8 mouse cellular contexts compared by ENCODE assay signal in the genomic region with DNA sequence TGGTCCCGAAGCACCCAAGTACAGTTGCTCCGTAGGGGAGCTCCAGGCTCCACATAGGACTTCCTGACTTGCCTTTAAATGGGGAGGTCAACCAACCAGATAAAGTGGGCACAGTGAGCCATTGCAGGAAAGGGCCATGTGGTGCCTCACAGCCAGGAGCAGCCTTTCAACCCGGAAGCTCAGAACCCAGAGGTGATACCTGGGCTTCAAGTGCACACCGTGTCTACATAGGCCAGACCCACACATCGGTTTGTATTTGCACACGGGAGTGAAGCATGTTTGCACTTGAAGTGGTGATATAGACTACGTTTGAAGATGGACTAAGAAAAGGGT. TPM values are rescaled to one million over a fixed set of nuclear protein-coding genes. Genes with fewer than 3 reads are reported as not detected.
A peak's percentile ranks its signal among the peaks of the same experiment; 100 is the strongest.
DNase-seq lines count a peak whose midpoint lies in the region; ATAC-seq and TF ChIP-seq lines count a peak whose summit lies in the region.

No protein-coding gene starts in this region.

- no peak for TF ChIP-seq POLR2A in kidney, adult 2 months (IDR thresholded peaks at IDR 0.05; ENCODE audit: low read depth, low read length)

- peak overlapping the region; percentile 87 for H3K4me3 ChIP-seq in kidney, adult 2 months (ENCODE audit: insufficient read depth, low read depth, low read length)
- peak overlapping the region; percentile 81 for H3K4me3 ChIP-seq in brown adipose tissue, adult 24 weeks (ENCODE audit: insufficient read depth, low read depth, low read length)
- peak overlapping the region; percentile 53 for H3K4me3 ChIP-seq in hindbrain, embryonic 13.5 days

- no peaks in the 10 kb centered on the region for H3K27me3 ChIP-seq in kidney, adult 2 months (replicated peaks; ENCODE audit: control insufficient read depth, insufficient read depth, low read length)
- H3K27me3 ChIP-seq in hindbrain, embryonic 13.5 days, result peaks cover 54% of the 10 kb centered on the region

- no peak for TF ChIP-seq CTCF in kidney, adult 2 months (conservative IDR thresholded peaks at IDR 0.05; ENCODE audit: insufficient read depth, insufficient read length, low read depth, low read length)

- H3K4me1 ChIP-seq in kidney, adult 2 months (ENCODE audit: control insufficient read depth, insufficient read depth, low read length), result no peaks in the 10 kb centered on the region
- H3K4me1 ChIP-seq in brown adipose tissue, adult 24 weeks (ENCODE audit: control insufficient read depth, insufficient read depth, insufficient read length, low read length), result no peaks in the 10 kb centered on the region
- 0 out of 2 replicates have a peak, but pooled peaks cover 4% of the 10 kb centered on the region for H3K4me1 ChIP-seq in hindbrain, embryonic 13.5 days (replicated peaks)

- no peak; the same call in 1 of the 2 replicates for ATAC-seq in hindbrain, embryonic 13.5 days (ENCODE audit: low FRiP score)
- ATAC-seq in megakaryocyte-erythroid progenitor cell, adult 5-6 weeks (replicated peaks; ENCODE audit: low FRiP score, low TSS enrichment, poor library complexity, severe bottlenecking), result peak; percentile 66

- no peaks in the 10 kb centered on the region for H3K36me3 ChIP-seq in kidney, adult 2 months (ENCODE audit: control insufficient read depth, insufficient read depth, low read length)
- H3K36me3 ChIP-seq in hindbrain, embryonic 13.5 days, result no peaks in the 10 kb centered on the region

- H3K27ac ChIP-seq in kidney, adult 2 months (ENCODE audit: insufficient read depth, low read depth, low read length), result peak overlapping the region; percentile 42; the same call in 1 of the 2 replicates
- H3K27ac ChIP-seq in brown adipose tissue, adult 24 weeks (replicated peaks; ENCODE audit: low read depth, low read length), result no peak overlapping the region
- H3K27ac ChIP-seq in hindbrain, embryonic 13.5 days, result no peak overlapping the region

- H3K9me3 ChIP-seq in hindbrain, embryonic 13.5 days, result no peaks in the 10 kb centered on the region

- peak overlapping the region; percentile 76 for H3K4me2 ChIP-seq in hindbrain, embryonic 13.5 days

- DNase-seq in kidney, adult 2 months, result no peak
- DNase-seq in kidney, postnatal 14 days, result no peak
- no peak for DNase-seq in urinary bladder, postnatal 14 days (ENCODE audit: low spot score)
- no peak for DNase-seq in layer of hippocampus, adult 9-10 months (ENCODE audit: low spot score)
- DNase-seq in spleen, postnatal 4 days (ENCODE audit: low spot score in 2 of 2), result no peak

- no peak overlapping the region for H3K9ac ChIP-seq in hindbrain, embryonic 13.5 days

- 19% methylated on average over 7 of the region's 7 CpGs for WGBS in kidney, adult 2 months
- 35% methylated on average over 7 of the region's 7 CpGs for WGBS in hindbrain, embryonic 13.5 days

RNA-seq across cellular contexts. Expression of a gene that starts 0.3 kb away (rescaled TPM):
- 26.8 and 31.7 TPM in 2 replicates for polyA plus RNA-seq in kidney, adult 2 months (2012; rRNA removed)
- polyA plus RNA-seq in brown adipose tissue, adult 24 weeks (2012; ENCODE audit: insufficient read depth, insufficient read length, missing spikeins), result 3.1 and 3.3 TPM in 2 replicates
- polyA plus RNA-seq in hindbrain, embryonic 13.5 days (2015; fragmentation: Nextera tagmentation; extraction: Ambion mirVana), result 10.9 and 15.6 TPM in 2 replicates
- 33.6 and 41.3 TPM in 2 replicates for total RNA-seq in megakaryocyte-erythroid progenitor cell, adult 5-6 weeks (2014; fragmentation: Nextera tagmentation)
- 38.0 and 42.5 TPM in 2 replicates for total RNA-seq in megakaryocyte-erythroid progenitor cell, adult 5-6 weeks (2017)

RNA-seq across cellular contexts. Expression of a gene that starts 52.5 kb away (rescaled TPM):
- 0.52 and 0.99 TPM in 2 replicates for polyA plus RNA-seq in kidney, adult 2 months (2012; rRNA removed)
- polyA plus RNA-seq in brown adipose tissue, adult 24 weeks (2012; ENCODE audit: insufficient read depth, insufficient read length, missing spikeins), result 1.4 and 2.1 TPM in 2 replicates
- 0.19 and 0.35 TPM in 2 replicates for polyA plus RNA-seq in hindbrain, embryonic 13.5 days (2015; fragmentation: Nextera tagmentation; extraction: Ambion mirVana)
- total RNA-seq in megakaryocyte-erythroid progenitor cell, adult 5-6 weeks (2014; fragmentation: Nextera tagmentation), result 0.35 and 0.69 TPM in 2 replicates
- total RNA-seq in megakaryocyte-erythroid progenitor cell, adult 5-6 weeks (2017), result not detected in 2 replicates
